Mouse (Mus musculus) cerebellum, adult 9-11 months (tissue): ENCODE measurements around the gene Olfr222.
"Not testable (repeated sequence)": the region's sequence is repeated elsewhere in the genome, so short reads cannot be mapped to it uniquely, and the experiment has no call there.

Source experiments
- DNase-seq: peaks from one replicate; pipeline ENCODE4 v3.0.0; 2022

Olfr222 gene

DNA sequence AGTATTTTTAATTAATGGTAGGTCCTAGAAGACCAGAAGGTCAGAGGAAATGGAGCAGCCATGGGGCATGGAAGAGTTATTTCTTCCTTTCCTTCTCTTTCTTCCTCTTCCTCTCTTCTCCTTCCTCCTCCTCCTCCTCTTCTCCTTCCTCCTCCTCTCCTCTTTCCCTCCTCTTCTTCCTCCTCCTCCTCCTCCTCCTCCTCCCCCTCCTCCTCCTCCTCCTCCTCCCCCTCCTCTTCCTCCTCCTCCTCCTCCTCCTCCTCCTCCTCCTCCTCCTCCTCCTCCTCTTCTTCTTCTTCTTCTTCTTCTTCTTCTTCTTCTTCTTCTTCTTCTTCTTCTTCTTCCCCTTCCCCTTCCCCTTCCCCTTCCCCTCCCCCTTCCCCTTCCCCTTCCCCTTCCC, at the start of gene Olfr222:
Gene Olfr222, minus strand, starts transcription at position 101 of the 400 bp plus-strand sequence.
- DNase-seq: not testable (repeated sequence)

DNA sequence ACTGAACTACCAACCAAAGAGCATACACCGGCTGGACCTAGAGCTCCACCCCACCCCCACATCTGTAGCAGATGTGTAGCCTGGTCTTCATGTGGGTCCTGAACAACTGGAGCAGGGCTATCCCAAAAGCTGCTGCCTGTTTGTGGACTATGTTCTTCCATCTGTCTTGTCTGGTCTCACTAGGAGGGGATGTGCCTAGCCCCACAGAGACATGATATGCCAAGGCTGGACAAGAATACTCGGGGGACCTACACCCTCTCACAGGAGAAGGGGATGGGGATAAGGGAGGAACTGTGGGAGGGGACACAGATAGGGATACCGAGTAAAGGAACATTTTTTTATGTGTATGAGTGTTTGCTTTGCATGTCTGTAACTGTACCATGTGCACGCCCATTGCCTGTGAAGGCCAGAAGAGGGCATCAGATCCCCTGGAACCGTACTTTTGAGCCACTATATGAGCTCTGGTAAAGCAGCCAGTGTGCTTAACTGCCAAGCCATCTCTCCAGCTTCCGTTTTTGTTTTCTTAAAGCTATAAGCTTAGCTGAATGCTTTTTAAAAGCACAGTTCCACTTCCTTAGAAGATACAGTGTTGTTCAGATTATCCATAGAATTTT, 48.1 kb upstream of the Olfr222 start:
- peak; percentile 67 for DNase-seq

DNA sequence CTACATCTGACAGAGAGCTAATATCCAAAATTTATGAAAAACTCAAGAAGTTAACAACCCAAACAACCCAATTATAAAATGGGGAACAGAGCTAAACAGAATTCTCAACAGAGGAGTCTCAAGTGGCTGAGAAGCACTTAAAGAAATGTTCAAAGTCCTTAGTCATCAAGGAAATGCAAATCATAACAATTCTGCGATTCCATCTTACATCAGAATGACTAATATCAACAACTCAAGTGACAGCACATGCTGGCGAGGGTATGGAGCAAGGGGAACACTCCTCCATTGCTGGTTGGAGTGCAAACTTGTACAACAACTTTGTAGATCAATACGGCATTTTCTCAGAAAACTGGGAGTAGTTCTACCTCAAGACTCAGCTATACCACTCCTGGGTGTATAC, 46.2 kb upstream of the Olfr222 start:
- no peak for DNase-seq

DNA sequence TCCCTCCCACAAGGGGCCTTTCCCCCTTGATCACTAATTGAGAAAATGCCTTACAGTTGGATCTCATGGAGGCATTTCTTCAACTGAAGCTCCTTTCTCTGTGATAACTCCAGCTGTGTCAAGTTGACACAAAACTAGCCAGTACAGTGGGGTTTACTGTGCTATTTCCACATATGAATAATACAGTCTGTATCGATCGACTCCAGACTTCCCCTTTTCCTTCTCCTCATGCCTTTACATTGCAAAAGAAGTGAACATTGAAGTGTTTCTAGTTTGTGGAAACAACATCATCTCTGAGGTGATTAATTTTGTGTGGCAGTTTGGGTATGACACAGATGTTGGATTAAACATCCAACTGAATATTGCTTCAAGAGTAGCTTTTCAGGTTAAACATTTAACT, 41.0 kb upstream of the Olfr222 start:
- not testable (repeated sequence) for DNase-seq

DNA sequence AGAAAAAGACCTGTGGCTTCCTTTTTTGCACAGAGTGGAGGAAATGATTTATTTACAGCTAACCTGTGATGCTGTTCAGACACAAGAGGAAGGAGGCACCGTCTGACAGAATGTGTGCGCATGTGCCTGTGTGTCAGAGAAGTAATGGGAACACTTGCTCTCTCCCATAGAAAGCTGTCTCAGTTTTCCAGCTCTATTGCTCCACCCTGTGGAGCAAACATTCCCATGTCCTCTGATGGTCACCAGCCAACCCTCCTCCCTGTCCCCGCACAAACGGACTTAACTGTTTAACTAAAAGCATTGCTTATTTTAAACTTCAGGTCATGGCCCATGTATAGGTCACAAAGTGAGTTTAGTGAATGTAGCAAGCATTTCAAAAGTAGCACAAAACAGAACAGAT, 38.1 kb upstream of the Olfr222 start:
- peak; percentile 27 for DNase-seq

DNA sequence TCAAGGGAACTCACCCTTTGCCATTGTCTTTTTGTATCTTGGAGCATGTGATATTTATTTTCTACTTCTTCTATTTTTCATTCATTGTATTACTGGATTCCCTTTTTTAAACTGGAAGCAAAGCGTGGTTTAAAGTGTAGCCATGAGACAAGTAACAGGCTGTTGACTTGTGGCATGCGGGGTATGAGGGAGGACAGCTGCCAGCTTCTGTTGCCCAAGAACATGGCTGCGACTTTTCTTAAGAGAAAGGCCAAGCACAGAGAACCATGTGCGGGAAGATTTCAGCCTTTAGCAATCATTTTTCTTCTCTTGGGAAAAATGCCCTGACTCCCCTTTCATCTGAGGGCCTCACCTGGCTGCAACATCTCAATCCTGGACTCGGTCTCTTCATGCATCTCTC, 35.6 kb upstream of the Olfr222 start:
- no peak for DNase-seq

GRCm38 (mm10) chr11:59602287-59602686, 26.3 kb upstream of the Olfr222 start:
- DNase-seq: no peak

DNA sequence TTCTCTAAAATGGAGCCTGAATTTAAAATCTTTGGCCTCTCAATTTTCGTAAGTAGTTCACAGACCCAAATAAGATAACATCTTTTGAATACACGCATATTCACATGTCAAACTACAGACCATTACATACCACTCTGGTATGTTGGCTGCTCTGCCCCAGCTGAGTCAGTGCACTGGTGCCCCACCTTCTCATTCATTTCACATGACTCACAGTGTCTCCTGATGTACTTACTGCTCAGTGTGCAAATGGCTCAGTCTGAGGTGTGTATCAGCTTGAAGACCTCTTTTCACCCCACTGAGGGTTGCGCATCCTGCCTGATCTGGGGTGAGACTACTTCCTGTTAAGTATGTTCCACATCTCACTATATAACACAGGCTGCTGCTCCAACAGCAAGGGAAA, 24.8 kb upstream of the Olfr222 start:
- no peak for DNase-seq

- DNase-seq: no peak
Measured at GRCm38 (mm10) chr11:59599211-59599610, 23.2 kb upstream of the Olfr222 start.

DNA sequence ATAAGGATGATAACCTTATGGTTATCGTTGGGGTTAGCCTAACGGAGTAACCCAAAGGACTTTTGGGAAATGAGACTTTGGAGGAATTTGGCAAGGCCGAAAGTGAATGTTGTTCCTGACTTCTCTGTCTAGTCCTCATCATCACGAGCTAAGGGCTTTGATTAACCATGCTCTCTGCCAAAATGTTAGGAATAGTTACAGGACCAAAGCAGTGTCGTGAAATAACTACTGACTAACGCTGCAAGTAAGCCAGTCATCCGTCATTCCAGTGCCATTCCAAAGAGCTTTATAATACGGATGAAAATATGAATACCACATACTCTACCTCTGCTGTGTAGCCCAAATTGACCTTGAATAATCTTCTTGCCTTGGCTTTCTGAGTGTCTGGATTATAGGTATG, 20.9 kb upstream of the Olfr222 start:
- no peak for DNase-seq

- no peak for DNase-seq
Measured at GRCm38 (mm10) chr11:59596091-59596490, 20.1 kb upstream of the Olfr222 start.

GRCm38 (mm10) chr11:59593189-59593588, 17.2 kb upstream of the Olfr222 start, which contains the start of gene Olfr223:
Gene Olfr223 (minus strand): TSS chr11:59593289.
- DNase-seq: no peak

DNA sequence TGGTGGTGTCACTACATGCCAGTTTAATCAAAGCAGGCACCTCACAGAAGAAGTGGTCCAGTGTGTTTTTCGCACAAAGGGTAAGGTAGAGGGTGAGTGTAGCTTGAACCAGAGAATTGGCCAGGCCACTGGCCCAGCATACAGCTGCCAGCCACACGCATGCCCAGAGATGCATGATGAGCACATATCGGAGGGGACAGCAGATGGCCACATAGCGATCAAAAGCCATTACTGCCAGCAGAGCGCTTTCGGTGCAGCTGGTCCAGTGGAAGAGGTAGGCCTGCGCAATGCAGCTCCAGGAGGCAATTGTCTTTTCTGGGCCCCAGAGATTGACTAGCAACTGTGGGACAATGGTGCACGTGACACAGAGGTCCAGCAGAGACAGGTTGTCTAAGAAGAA, 13.5 kb upstream of the Olfr222 start:
- no peak for DNase-seq

GRCm38 (mm10) chr11:59584539-59584938, 8.5 kb upstream of the Olfr222 start:
- no peak for DNase-seq

DNA sequence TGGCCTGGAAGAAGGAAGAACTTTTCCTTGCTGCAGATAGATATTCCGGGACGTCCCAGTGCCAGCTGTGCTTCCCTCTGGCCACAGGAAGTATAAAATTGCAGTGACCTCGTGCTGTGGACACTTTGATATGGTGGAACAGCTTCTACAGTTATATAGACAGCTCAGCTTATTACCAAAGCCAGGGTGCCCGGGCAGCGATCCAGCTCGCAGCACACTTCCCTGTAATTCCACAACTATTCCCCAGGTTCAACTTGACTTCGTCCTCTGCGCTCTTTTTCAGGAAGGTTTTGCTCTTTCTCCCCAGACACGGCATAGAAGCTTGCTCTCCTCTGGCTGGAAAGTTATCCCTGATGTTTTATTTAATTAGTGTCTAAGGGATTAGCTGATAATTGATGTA, 309 bp downstream of the Olfr222 start:
- DNase-seq: no peak

DNA sequence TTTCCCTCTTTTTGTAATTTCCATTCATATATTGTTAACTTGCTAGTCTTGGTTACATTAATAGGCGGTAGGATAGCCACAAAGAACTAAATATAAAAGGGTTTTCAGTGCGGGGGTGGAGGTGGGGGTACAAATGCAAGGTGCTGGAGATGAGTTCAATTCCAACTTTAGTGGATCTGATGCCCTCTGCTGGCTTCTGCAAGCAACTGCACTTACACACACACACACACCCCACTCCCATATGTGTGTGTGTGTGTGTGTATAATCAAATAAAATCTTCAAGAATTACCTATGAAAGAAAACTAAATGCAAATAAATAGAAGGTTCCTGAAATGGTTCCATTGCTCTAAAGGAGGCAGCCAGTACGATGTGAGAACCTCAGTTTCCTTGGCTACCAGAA, 6.7 kb downstream of the Olfr222 start:
- no peak for DNase-seq

GRCm38 (mm10) chr11:59562837-59563236, 13.2 kb downstream of the Olfr222 start:
- DNase-seq: no peak

GRCm38 (mm10) chr11:59562336-59562735, 13.7 kb downstream of the Olfr222 start:
- DNase-seq: no peak

DNA sequence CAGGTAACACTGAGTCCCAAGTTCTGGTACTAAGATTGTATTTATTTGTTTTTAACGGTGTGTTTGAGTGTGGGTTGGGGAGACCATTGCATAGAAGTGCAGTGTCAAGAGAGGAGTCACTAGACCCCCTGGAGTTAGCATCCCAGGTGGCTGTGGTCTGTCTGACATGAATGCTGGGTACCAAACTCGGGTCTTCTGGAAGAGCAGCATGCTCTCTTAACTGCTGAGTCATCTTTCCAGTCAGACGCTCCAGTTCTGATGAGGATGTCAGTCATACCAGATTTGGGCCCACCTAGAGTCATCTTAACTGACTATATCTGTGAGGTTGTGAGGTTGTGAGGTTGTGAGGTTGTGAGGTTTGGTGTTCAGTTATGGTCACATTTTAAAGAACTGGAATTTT, 15.1 kb downstream of the Olfr222 start:
- no peak for DNase-seq

GRCm38 (mm10) chr11:59554535-59554934, 21.5 kb downstream of the Olfr222 start:
- DNase-seq: no peak

DNA sequence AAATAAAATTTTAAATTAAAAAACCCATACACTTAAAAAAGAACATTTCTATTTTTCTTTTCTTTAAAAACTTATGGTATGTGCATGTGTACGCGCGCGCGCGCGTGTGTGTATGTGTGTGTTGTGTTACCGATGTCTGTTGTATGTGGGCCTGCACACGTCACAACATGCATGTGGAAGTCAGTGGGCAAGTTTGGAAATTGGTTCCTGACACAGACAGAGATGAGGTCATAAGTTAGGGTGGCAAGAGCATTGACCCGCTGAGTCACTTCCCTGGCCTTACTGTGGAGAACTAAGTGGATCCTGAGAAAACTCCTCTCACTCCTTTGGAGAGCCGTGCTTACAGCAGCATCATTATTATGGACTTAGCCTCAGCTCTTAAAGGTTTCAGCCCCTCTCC, 21.9 kb downstream of the Olfr222 start:
- DNase-seq: no peak

DNA sequence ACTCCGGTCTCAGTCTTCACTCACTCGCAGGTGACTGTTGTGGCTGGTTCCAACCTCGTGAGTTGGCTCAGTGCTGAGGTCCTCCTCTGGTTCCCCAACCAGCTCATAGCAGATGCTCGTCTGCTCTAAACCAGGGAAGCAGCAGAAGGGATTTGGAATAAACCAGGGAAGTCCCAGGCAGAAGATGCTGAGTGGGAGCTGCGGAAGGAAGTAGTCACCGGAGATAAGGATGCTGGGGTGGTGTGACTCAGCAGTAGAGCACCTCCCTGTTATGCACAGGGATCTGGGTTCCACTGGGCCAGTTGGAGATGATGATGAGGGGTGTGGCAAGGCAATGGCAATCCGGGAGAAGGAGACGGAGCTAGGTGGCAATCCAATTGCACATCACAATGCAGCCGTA, 32.0 kb downstream of the Olfr222 start:
- no peak for DNase-seq

DNA sequence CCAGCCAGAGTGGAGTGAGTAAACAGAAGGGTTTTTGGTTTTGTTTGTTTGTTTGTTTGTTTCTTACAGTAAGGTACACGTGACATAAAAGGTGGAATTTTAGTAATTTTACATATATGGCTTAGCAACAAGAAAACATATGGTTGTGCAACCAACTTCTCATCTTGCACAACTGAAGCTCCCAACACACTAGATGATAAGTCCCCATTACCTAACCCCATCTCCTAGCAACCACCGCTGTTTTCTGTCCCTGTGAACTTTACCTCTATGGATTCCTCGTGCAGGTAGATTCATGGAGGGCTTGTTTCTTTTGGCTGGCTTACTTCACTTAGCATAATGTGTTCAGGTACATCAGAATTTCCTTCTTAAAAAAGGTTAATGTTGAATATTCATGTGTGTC, 32.7 kb downstream of the Olfr222 start:
- no peak for DNase-seq

DNA sequence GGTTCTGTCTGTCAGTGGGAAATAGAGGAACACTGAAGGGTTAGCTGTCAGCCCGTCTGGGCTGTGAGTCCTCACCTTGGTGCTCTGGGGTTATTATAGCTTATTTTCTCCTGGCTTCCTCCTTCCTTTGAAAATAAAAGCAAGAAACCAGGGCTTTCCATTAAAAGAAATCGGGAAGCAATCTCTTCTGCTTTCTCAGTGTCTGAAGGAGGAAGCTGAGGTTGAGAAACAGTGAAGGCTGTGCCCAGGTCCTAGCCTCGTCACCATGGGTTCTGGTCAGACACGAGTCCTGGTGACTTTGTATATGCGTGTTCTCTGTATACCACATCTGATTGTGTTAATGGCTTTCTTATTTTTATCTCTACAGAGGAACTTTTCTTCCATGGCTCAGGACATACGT, 33.6 kb downstream of the Olfr222 start:
- DNase-seq: no peak

DNA sequence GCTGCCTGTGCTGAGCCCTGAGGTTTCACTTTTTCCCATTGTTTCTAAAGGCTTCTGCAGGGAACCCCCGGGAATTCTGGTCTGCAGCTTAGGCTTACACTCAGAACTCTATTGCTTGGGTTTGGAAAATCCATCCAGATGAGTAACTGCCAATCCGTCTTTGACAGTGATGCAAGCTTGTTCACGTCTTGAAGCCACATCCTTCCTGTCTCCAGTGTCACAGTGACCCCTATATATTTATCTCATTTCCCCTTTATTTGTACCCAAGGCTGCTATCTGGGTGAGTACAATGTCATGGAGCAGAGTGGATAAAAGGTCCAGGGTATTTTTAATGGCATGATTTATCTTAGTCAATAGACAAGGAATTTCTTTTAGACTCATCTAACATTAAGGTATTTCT, 34.7 kb downstream of the Olfr222 start, which contains the start of gene Nlrp3:
Gene Nlrp3, plus strand, starts transcription at position 245 of the 400 bp plus-strand sequence.
- DNase-seq: no peak
